Mouse (Mus musculus) limb, embryonic 12.5 days (tissue): ENCODE results near the gene Snrnp27. TPM values are rescaled to one million over a fixed set of nuclear protein-coding genes. Genes with fewer than 3 reads are reported as not detected.

Source experiments
- ATAC-seq: fragments of 200-750 bp; cut with Nextera tagmentation; 2 replicates; pipeline ENCODE4 v1.8.0; 2017; ENCODE audit warnings: low read depth, moderate TSS enrichment; ENCODE audit not compliant: insufficient number of reproducible peaks, insufficient read depth, low FRiP score, low TSS enrichment
- H3K27ac ChIP-seq: fragments of 300-500 bp; sonication (generic); 2 replicates; pipeline ENCODE4 v1.5.1; 2016; ENCODE audit warnings: mild to moderate bottlenecking, moderate library complexity
- H3K27me3 ChIP-seq: fragments of 300-500 bp; sonication (generic); 2 replicates; pipeline ENCODE4 v1.6.1; 2016; ENCODE audit warnings: mild to moderate bottlenecking, moderate library complexity
- H3K36me3 ChIP-seq: fragments of 300-500 bp; sonication (generic); 2 replicates; pipeline ENCODE4 v1.6.1; 2016; ENCODE audit warnings: mild to moderate bottlenecking, moderate library complexity
- H3K4me1 ChIP-seq: fragments of 300-500 bp; sonication (generic); replicated peaks from 2 replicates; pipeline ENCODE4 v1.6.1; 2016
- H3K4me2 ChIP-seq: fragments of 300-500 bp; sonication (generic); 2 replicates; pipeline ENCODE4 v1.6.1; 2016; ENCODE audit warnings: mild to moderate bottlenecking, moderate library complexity
- H3K4me3 ChIP-seq: fragments of 300-500 bp; sonication (generic); replicated peaks from 2 replicates; pipeline ENCODE4 v1.5.1; 2016; ENCODE audit warnings: mild to moderate bottlenecking
- H3K9ac ChIP-seq: fragments of 300-500 bp; sonication (generic); replicated peaks from 2 replicates; pipeline ENCODE4 v1.6.1; 2016; ENCODE audit warnings: mild to moderate bottlenecking, moderate library complexity
- H3K9me3 ChIP-seq: fragments of 300-500 bp; sonication (generic); 2 replicates; pipeline ENCODE4 v1.6.1; 2016; ENCODE audit warnings: mild to moderate bottlenecking, moderate library complexity
- WGBS: fragments of 180-500 bp; shearing (Covaris S2); methylation state at CpG from one replicate; pipeline ENCODE4 v1.1.7; 2016; 5-methylcytosine and 5-hydroxymethylcytosine counted together
- polyA plus RNA-seq: library from polyadenylated mRNA; unstranded; fragments of >200 nt; fragmentation: Nextera tagmentation; extraction: Ambion mirVana; gene quantifications from 2 replicates; pipeline ENCODE4 v1.2.1, GENCODE M21; 2016

Gene Snrnp27
- polyA plus RNA-seq, 1 experiment from 2014 or later, result 147 TPM

DNA sequence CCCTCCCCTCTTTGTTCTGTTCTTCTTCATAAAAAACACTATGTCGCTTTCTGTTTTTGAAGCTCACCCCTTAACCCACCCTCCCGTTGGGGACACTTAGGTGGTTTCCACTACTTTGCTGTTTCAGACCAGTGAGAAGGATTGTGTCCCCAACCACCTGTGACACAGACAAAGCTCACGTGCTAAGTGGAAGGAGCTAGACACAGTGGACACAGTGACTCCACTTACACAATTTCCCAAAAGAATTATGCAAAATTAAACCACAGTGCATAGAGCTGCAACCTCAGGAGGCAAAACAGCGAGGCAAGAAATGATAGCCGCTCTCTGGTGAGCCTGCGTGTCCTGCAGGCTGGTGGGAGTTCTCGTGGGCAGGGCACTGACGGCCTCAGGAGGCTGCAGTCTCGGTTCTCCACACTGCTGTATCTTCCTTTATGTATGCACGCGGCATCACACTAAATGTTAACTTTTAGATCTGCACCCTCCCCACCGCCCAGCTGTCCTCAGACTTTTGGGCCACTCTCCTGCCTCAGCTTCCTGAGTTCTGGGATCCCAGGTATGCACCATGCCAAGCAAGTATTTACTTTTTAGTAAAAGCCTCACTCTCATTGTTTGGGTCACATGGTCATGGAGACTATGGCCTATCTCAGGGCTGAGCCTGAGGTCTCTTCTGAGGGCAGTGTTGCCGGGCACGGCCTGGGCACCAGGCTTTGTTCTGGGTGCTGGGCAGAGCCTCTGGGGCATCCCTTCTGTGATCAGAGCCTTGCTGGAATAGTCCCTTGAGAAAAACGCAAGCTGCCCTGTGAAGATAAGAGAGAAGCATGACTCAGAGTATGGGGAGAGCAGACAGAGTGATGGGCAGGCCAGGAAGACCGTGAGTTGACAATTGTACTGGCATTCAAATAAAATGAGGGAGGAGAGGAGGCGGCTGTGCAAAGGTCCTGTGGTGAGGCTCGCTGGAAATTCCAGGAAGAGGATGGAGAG is 44.9 kb downstream of the Snrnp27 start:
- Histone ChIP-seq H3K27ac (no peak overlapping the region), H3K4me3 (no peak overlapping the region), H3K9ac (no peak overlapping the region), H3K27me3 (no peaks in the 10 kb centered on the region; the same call in 1 of the 2 replicates), H3K4me1 (peaks cover 8% of the 10 kb centered on the region), H3K4me2 (no peak overlapping the region), H3K36me3 (no peaks in the 10 kb centered on the region), H3K9me3 (no peaks in the 10 kb centered on the region)
- 83% methylated on average over 18 of the region's 18 CpGs for WGBS
- ATAC-seq, result no peak; the same call in 1 of the 2 replicates

DNA sequence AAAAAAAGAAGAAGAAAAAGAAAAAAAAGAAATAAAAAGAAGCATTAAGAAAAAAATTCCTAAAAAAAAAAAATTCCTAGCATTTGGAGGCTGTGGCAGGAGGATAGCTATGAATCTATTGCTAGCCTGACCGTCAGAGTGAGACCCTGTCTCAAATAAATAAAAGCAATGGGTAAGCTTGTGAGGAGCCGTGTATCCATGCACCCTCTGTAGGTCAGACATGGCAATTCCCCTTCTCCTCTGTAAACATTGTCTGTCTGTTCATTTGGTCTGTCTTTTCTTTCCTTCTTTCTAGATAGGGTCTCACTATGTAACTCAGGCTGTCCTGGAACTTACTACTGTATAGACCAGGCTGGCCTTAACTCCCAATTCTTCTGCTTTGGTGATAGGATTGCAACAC is 45.9 kb downstream of the Snrnp27 start:
- H3K4me1 ChIP-seq, result peaks cover 8% of the 10 kb centered on the region
- H3K9ac ChIP-seq, result no peak overlapping the region
- no peaks in the 10 kb centered on the region for H3K9me3 ChIP-seq
- no peaks in the 10 kb centered on the region for H3K36me3 ChIP-seq
- H3K4me2 ChIP-seq, result no peak overlapping the region
- ATAC-seq, result no peak
- 15% methylated on average over 2 of the region's 2 CpGs for WGBS
- H3K27ac ChIP-seq, result no peak overlapping the region
- peaks cover 6% of the 10 kb centered on the region for H3K27me3 ChIP-seq
- H3K4me3 ChIP-seq, result no peak overlapping the region

- no peak overlapping the region for H3K9ac ChIP-seq
- no peak for ATAC-seq
- H3K27ac ChIP-seq, result peak overlapping the region; percentile 50; the same call in 1 of the 2 replicates
- no peak overlapping the region for H3K4me3 ChIP-seq
- H3K27me3 ChIP-seq, result peaks cover 7% of the 10 kb centered on the region
- peaks cover 8% of the 10 kb centered on the region for H3K4me1 ChIP-seq
- H3K9me3 ChIP-seq, result no peaks in the 10 kb centered on the region
- WGBS, result 22% methylated on average over 2 of the region's 2 CpGs
- no peak overlapping the region for H3K4me2 ChIP-seq
- no peaks in the 10 kb centered on the region for H3K36me3 ChIP-seq
These were observed 46.5 kb downstream of the Snrnp27 start for GRCm38 (mm10) chr6:86637860-86638259.

GRCm38 (mm10) chr6:86637171-86637835 is 47.0 kb downstream of the Snrnp27 start:
- Histone ChIP-seq H3K9me3 (no peaks in the 10 kb centered on the region), H3K27ac (peak overlapping the region; percentile 50; the same call in 1 of the 2 replicates), H3K36me3 (no peaks in the 10 kb centered on the region), H3K4me3 (no peak overlapping the region), H3K9ac (no peak overlapping the region), H3K4me2 (no peak overlapping the region), H3K27me3 (peaks cover 7% of the 10 kb centered on the region), H3K4me1 (peaks cover 13% of the 10 kb centered on the region)
- ATAC-seq, result no peak
- 69% methylated on average over 4 of the region's 4 CpGs for WGBS

- no peak overlapping the region for H3K4me3 ChIP-seq
- 73% methylated on average over 2 of the region's 2 CpGs for WGBS
- ATAC-seq, result no peak
These were observed 47.8 kb downstream of the Snrnp27 start for GRCm38 (mm10) chr6:86636495-86636894.

DNA sequence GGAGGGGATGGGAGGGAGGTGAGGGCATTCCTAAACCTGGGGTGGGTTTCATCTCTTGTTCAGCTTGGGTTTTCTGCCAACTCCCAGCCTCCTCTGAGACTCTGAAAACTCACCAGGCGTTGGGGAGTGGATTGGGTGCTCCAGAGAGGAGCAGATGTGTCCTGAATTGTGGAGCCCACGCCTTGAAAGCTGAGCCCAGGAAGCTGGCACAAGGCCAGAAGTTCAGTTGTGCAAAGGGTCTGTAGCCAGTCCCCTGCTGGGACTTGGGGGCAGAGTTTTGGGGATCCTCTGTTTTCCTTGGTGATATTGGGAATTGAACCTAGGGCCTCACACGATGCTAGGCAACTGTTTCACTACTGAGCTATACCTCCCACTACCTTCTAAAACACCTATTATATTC is 54.2 kb downstream of the Snrnp27 start:
- H3K27me3 ChIP-seq, result peaks cover 55% of the 10 kb centered on the region
- no peak overlapping the region for H3K27ac ChIP-seq
- H3K36me3 ChIP-seq, result no peaks in the 10 kb centered on the region
- H3K9me3 ChIP-seq, result no peaks in the 10 kb centered on the region
- no peak overlapping the region for H3K9ac ChIP-seq
- WGBS, result 78% methylated on average over 3 of the region's 3 CpGs
- no peak overlapping the region for H3K4me2 ChIP-seq
- peaks cover 14% of the 10 kb centered on the region for H3K4me1 ChIP-seq
- ATAC-seq, result no peak
- no peak overlapping the region for H3K4me3 ChIP-seq

More at GRCm38 (mm10) chr6:86636495-86636894, 47.8 kb downstream of the Snrnp27 start:
- peaks cover 8% of the 10 kb centered on the region for H3K27me3 ChIP-seq
- no peak overlapping the region for H3K27ac ChIP-seq
- no peak overlapping the region for H3K9ac ChIP-seq
- no peaks in the 10 kb centered on the region for H3K36me3 ChIP-seq
- no peaks in the 10 kb centered on the region for H3K9me3 ChIP-seq
- no peak overlapping the region for H3K4me2 ChIP-seq
- H3K4me1 ChIP-seq, result peaks cover 13% of the 10 kb centered on the region

DNA sequence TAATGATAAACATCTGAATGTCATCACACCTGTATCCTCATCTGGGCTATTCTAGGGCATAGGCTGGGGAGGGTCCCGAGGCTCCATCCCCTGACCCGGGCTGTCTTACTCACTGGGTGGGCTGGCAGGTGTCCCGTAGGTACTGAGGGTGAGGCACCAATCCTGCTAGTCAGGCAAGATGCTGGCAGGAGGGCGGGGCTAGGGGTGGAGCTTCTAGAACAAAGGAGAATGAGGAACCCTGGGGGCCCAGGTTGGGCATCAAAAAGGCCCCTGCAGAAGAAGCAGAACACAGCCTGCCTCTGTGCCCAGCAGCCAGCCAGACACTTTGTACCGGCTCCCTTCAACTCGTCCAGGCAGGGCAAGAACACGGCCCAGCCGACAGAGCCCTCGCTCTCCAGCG is 56.4 kb downstream of the Snrnp27 start, which contains the start of gene Asprv1:
Asprv1 (plus strand) TSS at position 219 of the 400 bp plus-strand sequence.
- WGBS, result 54% methylated on average over 10 of the region's 10 CpGs
- no peak within 1 kb of the TSS for H3K4me2 ChIP-seq
- H3K36me3 ChIP-seq, result no peaks in the 10 kb centered on the region
- H3K4me1 ChIP-seq, result peaks cover 36% of the 10 kb centered on the region
- H3K9ac ChIP-seq, result no peak within 1 kb of the TSS
- H3K27ac ChIP-seq, result no peak within 1 kb of the TSS
- H3K9me3 ChIP-seq, result no peaks in the 10 kb centered on the region
- no peak within 1 kb of the TSS for H3K4me3 ChIP-seq
- ATAC-seq, result no peak
- peaks cover 47% of the 10 kb centered on the region for H3K27me3 ChIP-seq

Other genes with a start within 250 kb of the Snrnp27 start
- 25.8 and 27.3 TPM in 2 replicates for gene C87436, start 246.1 kb downstream of the Snrnp27 start, polyA plus RNA-seq
- gene Pcbp1, start 158.2 kb downstream of the Snrnp27 start, polyA plus RNA-seq, result 546 and 583 TPM in 2 replicates
- 1.2 and 1.3 TPM in 2 replicates for gene Asprv1, start 56.4 kb downstream of the Snrnp27 start, polyA plus RNA-seq
- 17.2 and 18.5 TPM in 2 replicates for gene Mxd1, start 15.4 kb downstream of the Snrnp27 start, polyA plus RNA-seq
- 57.7 and 59.1 TPM in 2 replicates for gene Gmcl1, start 48.9 kb upstream of the Snrnp27 start, polyA plus RNA-seq
- gene Anxa4, start 109.1 kb upstream of the Snrnp27 start, polyA plus RNA-seq, result 17.9 and 18.6 TPM in 2 replicates
- gene Aak1, start 165.0 kb upstream of the Snrnp27 start, polyA plus RNA-seq, result 15.6 and 18.8 TPM in 2 replicates